Mouse (Mus musculus): ENCODE results near the gene Slc10a6.

- TF ChIP-seq CTCF (IDR thresholded peaks at IDR 0.05): no peak
- peak; percentile 100 for TF ChIP-seq EP300 (IDR thresholded peaks at IDR 0.05)
Measured at GRCm38 (mm10) chr5:103620301-103620973, 8.8 kb downstream of the Slc10a6 start.
